Mouse (Mus musculus): ENCODE data around the gene Rbfox3. TPM values are rescaled to one million over a fixed set of nuclear protein-coding genes. Genes with fewer than 3 reads are reported as not detected.

Rbfox3 gene
- polyA plus RNA-seq, 1 experiment from 2014 or later, result 0.09 TPM

GRCm38 (mm10) chr11:118470234-118470966 is 441.0 kb downstream of the Rbfox3 start:
- no peak overlapping the region for H3K9ac ChIP-seq (ENCODE audit: low read length)
- H3K4me1 ChIP-seq (ENCODE audit: control insufficient read depth in 2 of 2, insufficient read depth in 2 of 2, low read length in 2 of 2), result peaks cover 0 to 13% of the 10 kb centered on the region in 2 experiments; a peak in 2 of 4 replicates
- no peaks in the 10 kb centered on the region for H3K36me3 ChIP-seq (ENCODE audit: control insufficient read depth, insufficient read depth, low read length)
- H3K27me3 ChIP-seq (ENCODE audit: control insufficient read depth, insufficient read depth, low read length), result no peaks in the 10 kb centered on the region
- H3K27ac ChIP-seq (replicated peaks in 1 of 2; ENCODE audit: control insufficient read depth in 1 of 2, insufficient read depth in 1 of 2, low read depth in 2 of 2, low read length in 2 of 2), result no peak overlapping the region
- no peak overlapping the region for H3K4me3 ChIP-seq (ENCODE audit: control insufficient read depth in 1 of 2, insufficient read depth in 1 of 2, low read depth in 1 of 2, low read length in 2 of 2)
- ATAC-seq (ENCODE audit: insufficient number of reproducible peaks, insufficient read depth, low FRiP score, low read depth), result no peak
- H3K4me2 ChIP-seq (ENCODE audit: low read length), result no peak overlapping the region
- 18% methylated on average over 12 of the region's 12 CpGs for WGBS
- no peaks in the 10 kb centered on the region for H3K9me3 ChIP-seq (ENCODE audit: control insufficient read depth, low read length)

GRCm38 (mm10) chr11:118469509-118470160 is 441.8 kb downstream of the Rbfox3 start:
- Histone ChIP-seq H3K4me1 (ENCODE audit: control insufficient read depth in 2 of 2, insufficient read depth in 2 of 2, low read length in 2 of 2) (peaks cover 0 to 13% of the 10 kb centered on the region in 2 experiments; a peak in 2 of 4 replicates), H3K9ac (ENCODE audit: low read length) (no peak overlapping the region), H3K4me3 (ENCODE audit: control insufficient read depth in 1 of 2, insufficient read depth in 1 of 2, low read depth in 1 of 2, low read length in 2 of 2) (no peak overlapping the region), H3K36me3 (ENCODE audit: control insufficient read depth, insufficient read depth, low read length) (no peaks in the 10 kb centered on the region), H3K27ac (replicated peaks in 1 of 2; ENCODE audit: control insufficient read depth in 1 of 2, insufficient read depth in 1 of 2, low read depth in 2 of 2, low read length in 2 of 2) (no peak overlapping the region), H3K27me3 (ENCODE audit: control insufficient read depth, insufficient read depth, low read length) (no peaks in the 10 kb centered on the region), H3K4me2 (ENCODE audit: low read length) (no peak overlapping the region), H3K9me3 (ENCODE audit: control insufficient read depth, low read length) (no peaks in the 10 kb centered on the region)
- ATAC-seq (ENCODE audit: insufficient number of reproducible peaks, insufficient read depth, low FRiP score, low read depth), result no peak
- 78% methylated on average over 10 of the region's 10 CpGs for WGBS

- 46% methylated on average over 11 of the region's 11 CpGs for WGBS
- Histone ChIP-seq H3K9me3 (ENCODE audit: control insufficient read depth, low read length) (no peaks in the 10 kb centered on the region), H3K9ac (ENCODE audit: low read length) (no peak overlapping the region), H3K27me3 (ENCODE audit: control insufficient read depth, insufficient read depth, low read length) (no peaks in the 10 kb centered on the region), H3K27ac (replicated peaks in 1 of 2; ENCODE audit: control insufficient read depth in 1 of 2, insufficient read depth in 1 of 2, low read depth in 2 of 2, low read length in 2 of 2) (no peak overlapping the region), H3K36me3 (ENCODE audit: control insufficient read depth, insufficient read depth, low read length) (no peaks in the 10 kb centered on the region), H3K4me2 (ENCODE audit: low read length) (no peak overlapping the region), H3K4me1 (ENCODE audit: control insufficient read depth in 2 of 2, insufficient read depth in 2 of 2, low read length in 2 of 2) (peaks cover 0 to 9% of the 10 kb centered on the region in 2 experiments; a peak in 2 of 4 replicates), H3K4me3 (ENCODE audit: control insufficient read depth in 1 of 2, insufficient read depth in 1 of 2, low read depth in 1 of 2, low read length in 2 of 2) (no peak overlapping the region)
- no peak for ATAC-seq (ENCODE audit: insufficient number of reproducible peaks, insufficient read depth, low FRiP score, low read depth)
These were observed 443.9 kb downstream of the Rbfox3 start for GRCm38 (mm10) chr11:118467441-118468035.

GRCm38 (mm10) chr11:118460280-118460679 is 451.1 kb downstream of the Rbfox3 start:
- Histone ChIP-seq H3K36me3 (ENCODE audit: control insufficient read depth, insufficient read depth, low read length) (no peaks in the 10 kb centered on the region), H3K9me3 (ENCODE audit: control insufficient read depth, low read length) (peaks cover 5% of the 10 kb centered on the region; the same call in 1 of the 2 replicates), H3K4me3 (ENCODE audit: control insufficient read depth in 1 of 2, insufficient read depth in 1 of 2, low read depth in 1 of 2, low read length in 2 of 2) (no peak overlapping the region), H3K4me1 (ENCODE audit: control insufficient read depth in 2 of 2, insufficient read depth in 2 of 2, low read length in 2 of 2) (peaks cover 3 to 10% of the 10 kb centered on the region in 2 experiments; a peak in 2 of 4 replicates), H3K9ac (ENCODE audit: low read length) (no peak overlapping the region), H3K27me3 (ENCODE audit: control insufficient read depth, insufficient read depth, low read length) (no peaks in the 10 kb centered on the region), H3K4me2 (ENCODE audit: low read length) (no peak overlapping the region), H3K27ac (replicated peaks in 1 of 2; ENCODE audit: control insufficient read depth in 1 of 2, insufficient read depth in 1 of 2, low read depth in 2 of 2, low read length in 2 of 2) (no peak overlapping the region)
- 62% methylated on average over 6 of the region's 6 CpGs for WGBS
- ATAC-seq (ENCODE audit: insufficient number of reproducible peaks, insufficient read depth, low FRiP score, low read depth), result no peak

GRCm38 (mm10) chr11:118459536-118459935 is 451.9 kb downstream of the Rbfox3 start:
- Histone ChIP-seq H3K9ac (ENCODE audit: low read length) (no peak overlapping the region), H3K36me3 (ENCODE audit: control insufficient read depth, insufficient read depth, low read length) (no peaks in the 10 kb centered on the region), H3K4me2 (ENCODE audit: low read length) (peak overlapping the region; percentile 32), H3K27ac (replicated peaks in 1 of 2; ENCODE audit: control insufficient read depth in 1 of 2, insufficient read depth in 1 of 2, low read depth in 2 of 2, low read length in 2 of 2) (peak overlapping the region; percentile 33 to 39; a peak in 3 of 4 replicates), H3K4me3 (ENCODE audit: control insufficient read depth in 1 of 2, insufficient read depth in 1 of 2, low read depth in 1 of 2, low read length in 2 of 2) (no peak overlapping the region), H3K4me1 (ENCODE audit: control insufficient read depth in 2 of 2, insufficient read depth in 2 of 2, low read length in 2 of 2) (peaks cover 3 to 10% of the 10 kb centered on the region in 2 experiments; a peak in 2 of 4 replicates), H3K27me3 (ENCODE audit: control insufficient read depth, insufficient read depth, low read length) (no peaks in the 10 kb centered on the region), H3K9me3 (ENCODE audit: control insufficient read depth, low read length) (peaks cover 5% of the 10 kb centered on the region; the same call in 1 of the 2 replicates)
- no peak for ATAC-seq (ENCODE audit: insufficient number of reproducible peaks, insufficient read depth, low FRiP score, low read depth)
- WGBS, result 57% methylated on average over 4 of the region's 4 CpGs

GRCm38 (mm10) chr11:118459051-118459450 is 452.3 kb downstream of the Rbfox3 start:
- Histone ChIP-seq H3K36me3 (ENCODE audit: control insufficient read depth, insufficient read depth, low read length) (no peaks in the 10 kb centered on the region), H3K9ac (ENCODE audit: low read length) (no peak overlapping the region; the same call in 1 of the 2 replicates), H3K27ac (replicated peaks in 1 of 2; ENCODE audit: control insufficient read depth in 1 of 2, insufficient read depth in 1 of 2, low read depth in 2 of 2, low read length in 2 of 2) (peak overlapping the region; percentile 33 to 39; a peak in 3 of 4 replicates), H3K27me3 (ENCODE audit: control insufficient read depth, insufficient read depth, low read length) (no peaks in the 10 kb centered on the region), H3K4me1 (ENCODE audit: control insufficient read depth in 2 of 2, insufficient read depth in 2 of 2, low read length in 2 of 2) (peaks cover 3 to 10% of the 10 kb centered on the region in 2 experiments; a peak in 2 of 4 replicates), H3K4me2 (ENCODE audit: low read length) (peak overlapping the region; percentile 32), H3K9me3 (ENCODE audit: control insufficient read depth, low read length) (peaks cover 5% of the 10 kb centered on the region; the same call in 1 of the 2 replicates), H3K4me3 (ENCODE audit: control insufficient read depth in 1 of 2, insufficient read depth in 1 of 2, low read depth in 1 of 2, low read length in 2 of 2) (no peak overlapping the region)
- 0 out of 2 replicates have a peak, but pooled peaks have one; percentile 47 for ATAC-seq (ENCODE audit: insufficient number of reproducible peaks, insufficient read depth, low FRiP score, low read depth)
- 17% methylated on average over 8 of the region's 8 CpGs for WGBS

- 73% methylated on average over 11 of the region's 11 CpGs for WGBS
- Histone ChIP-seq H3K27me3 (ENCODE audit: control insufficient read depth, insufficient read depth, low read length) (no peaks in the 10 kb centered on the region), H3K4me1 (ENCODE audit: control insufficient read depth in 2 of 2, insufficient read depth in 2 of 2, low read length in 2 of 2) (peaks cover 3 to 10% of the 10 kb centered on the region in 2 experiments; a peak in 2 of 4 replicates), H3K9me3 (ENCODE audit: control insufficient read depth, low read length) (peaks cover 5% of the 10 kb centered on the region; the same call in 1 of the 2 replicates), H3K9ac (ENCODE audit: low read length) (no peak overlapping the region), H3K4me2 (ENCODE audit: low read length) (no peak overlapping the region), H3K36me3 (ENCODE audit: control insufficient read depth, insufficient read depth, low read length) (no peaks in the 10 kb centered on the region), H3K27ac (replicated peaks in 1 of 2; ENCODE audit: control insufficient read depth in 1 of 2, insufficient read depth in 1 of 2, low read depth in 2 of 2, low read length in 2 of 2) (no peak overlapping the region), H3K4me3 (ENCODE audit: control insufficient read depth in 1 of 2, insufficient read depth in 1 of 2, low read depth in 1 of 2, low read length in 2 of 2) (no peak overlapping the region)
- no peak for ATAC-seq (ENCODE audit: insufficient number of reproducible peaks, insufficient read depth, low FRiP score, low read depth)
These were observed 454.5 kb downstream of the Rbfox3 start for GRCm38 (mm10) chr11:118456937-118457336.

Measured in heart, embryonic 14.5 days (tissue).